Mouse (Mus musculus): ENCODE measurements at regions not wholly inside any gene's neighbourhood (a gene's known extent, or its start where the extent isn't known, plus 50 kb on each side); places are given as distances from the start of the nearest gene placed in this dataset.

DNA sequence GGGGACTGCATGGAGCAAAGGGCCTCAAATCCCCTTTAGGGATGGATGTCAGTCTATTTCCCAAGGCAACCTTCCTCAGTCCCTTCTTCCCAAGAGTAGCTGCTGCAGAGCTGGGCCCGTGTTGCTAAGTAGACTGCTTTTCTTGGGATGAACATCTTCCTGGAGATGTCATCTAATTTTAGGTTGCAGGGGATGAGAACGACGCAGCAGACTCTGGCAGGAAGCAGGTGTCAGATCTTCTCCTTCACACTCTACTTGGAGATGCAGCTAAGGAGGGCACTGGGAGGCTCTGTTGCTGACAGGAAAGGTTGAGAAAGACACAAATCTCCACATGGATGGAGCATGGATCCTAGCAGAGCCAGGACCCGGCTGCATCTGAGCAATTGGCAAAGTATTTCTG is 149.4 kb downstream of the Mex3b start:
- TF ChIP-seq POLR2A (IDR thresholded peaks at IDR 0.05; ENCODE audit: borderline replicate concordance, low read depth, low read length), result no peak
- no peak for TF ChIP-seq CTCF (IDR thresholded peaks at IDR 0.05; ENCODE audit: low read depth, low read length)

All from bone marrow macrophage, adult 2 months (primary cell).